Mouse (Mus musculus) thymus, postnatal 25 days (tissue): ENCODE measurements around the gene Cbx4.
"Not testable (repeated sequence)": the region's sequence is repeated elsewhere in the genome, so short reads cannot be mapped to it uniquely, and the experiment has no call there.

Experiments
- DNase-seq: peaks from one replicate; pipeline ENCODE4 v3.0.0; 2022

Cbx4 gene

GRCm38 (mm10) chr11:119109415-119110071 is 23.5 kb upstream of the Cbx4 start:
- DNase-seq, result no peak

- no peak for DNase-seq
Measured at GRCm38 (mm10) chr11:119108573-119109263, 22.7 kb upstream of the Cbx4 start.

- DNase-seq, result peak; percentile 17
Measured at GRCm38 (mm10) chr11:119106289-119106688, 20.3 kb upstream of the Cbx4 start.

DNA sequence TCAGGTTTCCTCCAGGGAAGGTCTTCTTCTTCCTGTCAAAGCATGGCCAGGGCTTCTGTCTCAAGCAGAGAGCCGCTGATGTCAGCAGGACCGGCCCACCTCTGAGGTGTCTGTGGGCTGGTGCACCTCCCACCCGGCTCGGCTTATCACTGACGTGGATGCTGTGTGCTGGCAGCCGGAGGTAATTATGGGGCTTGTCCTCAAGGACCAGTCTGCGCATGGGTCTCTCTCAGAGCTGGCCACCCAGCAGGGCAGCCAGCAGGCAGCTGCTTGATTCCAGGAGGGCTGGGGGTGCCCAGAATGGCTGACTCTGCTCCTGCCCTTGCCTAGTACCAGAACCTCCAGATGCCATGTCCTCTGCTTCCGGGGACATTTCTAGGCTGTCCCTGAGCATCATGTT is 19.7 kb upstream of the Cbx4 start:
- no peak for DNase-seq

- no peak for DNase-seq
Measured at GRCm38 (mm10) chr11:119105071-119105609, 19.1 kb upstream of the Cbx4 start.

DNA sequence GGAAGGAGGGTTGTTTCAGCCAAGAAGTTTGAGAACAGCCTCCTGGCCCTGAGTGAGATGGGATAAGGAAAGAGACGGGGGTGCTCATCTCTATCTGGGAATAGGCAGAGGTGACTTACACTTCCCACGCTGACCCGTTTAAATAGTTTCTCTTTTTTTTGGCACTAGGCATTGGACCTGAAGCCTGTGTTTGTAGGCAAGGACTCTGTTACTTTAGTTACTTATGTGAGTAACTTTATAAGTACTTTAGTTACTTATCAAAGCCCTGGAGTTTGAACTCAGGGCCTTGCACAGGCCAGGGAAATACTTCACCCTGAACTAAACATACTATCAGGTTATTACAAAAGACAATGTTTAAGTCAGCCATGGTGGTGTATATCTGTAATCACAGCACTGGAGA is 18.0 kb upstream of the Cbx4 start:
- no peak for DNase-seq

DNA sequence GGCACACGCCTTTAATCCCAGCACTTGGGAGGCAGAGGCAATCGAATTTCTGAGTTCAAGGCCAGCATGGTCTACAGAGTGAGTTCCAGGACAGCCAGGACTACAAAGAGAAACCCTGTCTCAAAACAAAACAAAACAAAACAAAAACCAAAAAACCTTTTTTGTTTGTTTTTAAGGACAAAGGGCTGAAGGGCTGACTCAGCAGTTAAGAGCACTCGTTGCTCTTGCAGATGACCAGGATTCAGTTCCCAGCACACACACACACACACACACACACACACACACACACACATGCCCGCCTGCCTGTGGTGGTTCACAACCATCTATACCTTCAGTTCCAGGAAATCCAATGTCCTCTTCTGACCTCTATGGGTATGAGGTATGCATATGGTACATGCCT is 14.3 kb upstream of the Cbx4 start:
- DNase-seq, result not testable (repeated sequence)

DNA sequence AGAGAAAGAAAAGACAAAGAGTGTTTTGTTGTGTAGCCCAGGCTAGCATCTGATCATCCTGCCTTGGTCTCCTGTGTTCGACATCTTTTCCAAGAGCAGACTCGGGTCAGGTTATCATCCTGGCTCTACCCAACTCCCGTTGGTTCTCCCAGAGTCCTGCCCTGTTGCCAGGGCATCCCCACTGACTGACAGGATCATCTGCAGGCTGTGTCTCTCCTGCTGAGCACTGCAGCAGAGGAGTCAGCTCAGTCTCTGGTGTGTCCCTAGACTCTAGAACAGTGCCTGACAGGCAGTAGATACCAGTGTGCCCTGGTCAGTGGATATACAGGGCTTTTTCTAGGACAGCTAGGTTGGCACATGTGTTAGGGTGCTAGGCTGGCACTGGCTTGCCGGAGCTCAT is 12.2 kb upstream of the Cbx4 start:
- no peak for DNase-seq

GRCm38 (mm10) chr11:119095441-119095840 is 9.4 kb upstream of the Cbx4 start:
- DNase-seq, result no peak

GRCm38 (mm10) chr11:119093322-119093721 is 7.3 kb upstream of the Cbx4 start:
- no peak for DNase-seq

DNA sequence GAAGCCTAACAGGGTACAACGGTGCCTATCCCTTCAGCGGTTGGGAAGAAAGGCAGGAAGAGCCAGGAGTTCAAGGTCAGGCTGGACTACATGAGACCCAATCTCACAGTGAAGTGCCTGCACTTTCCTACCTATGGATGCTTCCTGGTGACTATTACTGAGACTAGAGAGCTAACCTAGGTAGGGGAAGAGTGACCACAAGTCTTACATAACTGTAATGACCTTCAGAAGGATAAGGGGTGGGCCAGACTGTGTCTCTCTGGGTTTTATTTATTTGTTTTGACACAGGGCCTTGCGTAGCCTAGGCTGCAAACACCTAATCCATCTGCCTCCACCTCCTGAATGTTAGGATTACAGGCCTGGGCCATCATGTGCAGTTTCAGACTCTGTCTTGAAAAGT is 6.3 kb upstream of the Cbx4 start:
- no peak for DNase-seq

- peak; percentile 71 for DNase-seq
Measured at GRCm38 (mm10) chr11:119091598-119091991, 5.6 kb upstream of the Cbx4 start.

GRCm38 (mm10) chr11:119090961-119091597 is 5.1 kb upstream of the Cbx4 start:
- no peak for DNase-seq

GRCm38 (mm10) chr11:119090076-119090960 is 4.3 kb upstream of the Cbx4 start:
- no peak for DNase-seq

DNA sequence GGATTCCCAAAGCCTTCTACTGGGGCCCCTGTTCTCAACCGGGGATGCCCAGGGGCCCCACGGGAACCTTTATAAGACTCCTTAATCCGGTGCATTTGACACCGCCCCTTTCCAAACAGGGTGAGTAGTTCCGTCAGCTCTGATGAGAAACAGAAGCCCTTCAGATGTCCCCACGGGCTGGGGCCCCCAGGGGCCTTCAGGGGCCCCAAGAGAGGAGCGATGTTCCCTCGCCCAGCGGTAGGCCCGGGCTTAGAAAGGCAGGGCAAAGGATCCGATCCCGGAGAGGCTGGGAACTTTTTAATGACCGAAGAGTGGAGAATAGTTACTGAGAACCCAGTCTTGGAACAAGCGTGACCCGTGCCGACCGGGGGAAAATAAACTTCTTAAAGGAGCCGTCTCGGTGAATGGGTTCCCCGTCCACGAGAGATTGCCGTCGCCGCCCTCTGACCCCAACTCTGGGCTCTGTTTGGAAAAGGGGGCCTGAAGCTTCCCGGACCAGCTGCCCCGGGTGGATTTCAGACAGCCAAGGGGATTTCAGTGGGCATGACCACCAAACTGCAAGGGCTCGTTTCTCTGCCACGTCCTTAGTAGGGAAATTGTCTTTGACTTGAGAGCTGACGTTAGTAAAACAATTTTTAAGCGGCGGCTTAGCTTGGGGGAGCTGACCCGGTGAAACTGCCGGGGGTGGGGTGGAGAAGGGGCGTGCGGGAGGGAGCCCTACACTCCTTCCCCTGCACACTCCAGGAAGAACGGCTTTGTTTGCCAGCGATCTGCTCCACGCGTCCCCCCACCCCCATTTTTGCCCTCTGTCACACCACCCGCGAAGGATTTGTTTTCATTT is 3.4 kb upstream of the Cbx4 start:
- peak; percentile 27 for DNase-seq

- peak; percentile 39 for DNase-seq
Measured at GRCm38 (mm10) chr11:119088391-119089234, 2.6 kb upstream of the Cbx4 start.

DNA sequence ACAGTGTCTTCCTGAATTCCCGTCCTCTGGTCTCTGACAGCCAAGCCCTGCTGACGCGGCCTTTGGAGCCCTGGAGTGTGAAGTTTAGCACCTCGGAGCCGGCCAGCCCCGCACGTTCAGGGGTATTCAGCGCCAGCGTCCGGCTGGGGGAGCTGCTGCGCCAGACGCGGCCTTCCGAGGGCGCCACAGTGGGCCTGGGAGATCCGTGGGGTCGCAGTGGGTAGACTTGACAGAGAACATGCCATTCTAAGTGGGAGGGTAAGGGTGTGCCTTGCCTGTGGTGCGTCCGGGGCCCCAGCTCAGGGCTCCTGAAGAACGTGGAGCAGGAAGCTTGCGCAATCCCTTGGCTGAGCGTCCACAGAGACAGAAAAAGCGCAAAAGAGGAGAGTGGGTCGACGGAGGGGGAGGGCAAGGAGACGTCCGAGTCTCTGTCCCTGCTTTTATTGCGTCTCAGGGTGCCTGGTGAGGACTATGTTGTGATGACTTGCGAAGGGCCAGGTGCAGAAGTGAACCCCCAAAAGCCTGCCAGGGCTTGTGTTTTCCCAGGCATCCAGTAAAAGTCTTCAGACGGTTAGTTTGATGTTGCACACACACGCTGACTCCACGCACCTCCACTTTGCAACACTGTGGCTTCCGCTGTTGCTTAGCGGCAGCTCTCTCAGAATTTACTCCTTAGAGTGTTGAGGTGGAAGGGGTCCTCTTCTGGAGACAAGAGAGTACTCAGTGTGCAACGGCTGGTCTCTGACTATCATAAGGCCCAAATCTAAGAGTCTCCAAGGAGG is 1.5 kb upstream of the Cbx4 start:
- DNase-seq, result peak; percentile 50

DNA sequence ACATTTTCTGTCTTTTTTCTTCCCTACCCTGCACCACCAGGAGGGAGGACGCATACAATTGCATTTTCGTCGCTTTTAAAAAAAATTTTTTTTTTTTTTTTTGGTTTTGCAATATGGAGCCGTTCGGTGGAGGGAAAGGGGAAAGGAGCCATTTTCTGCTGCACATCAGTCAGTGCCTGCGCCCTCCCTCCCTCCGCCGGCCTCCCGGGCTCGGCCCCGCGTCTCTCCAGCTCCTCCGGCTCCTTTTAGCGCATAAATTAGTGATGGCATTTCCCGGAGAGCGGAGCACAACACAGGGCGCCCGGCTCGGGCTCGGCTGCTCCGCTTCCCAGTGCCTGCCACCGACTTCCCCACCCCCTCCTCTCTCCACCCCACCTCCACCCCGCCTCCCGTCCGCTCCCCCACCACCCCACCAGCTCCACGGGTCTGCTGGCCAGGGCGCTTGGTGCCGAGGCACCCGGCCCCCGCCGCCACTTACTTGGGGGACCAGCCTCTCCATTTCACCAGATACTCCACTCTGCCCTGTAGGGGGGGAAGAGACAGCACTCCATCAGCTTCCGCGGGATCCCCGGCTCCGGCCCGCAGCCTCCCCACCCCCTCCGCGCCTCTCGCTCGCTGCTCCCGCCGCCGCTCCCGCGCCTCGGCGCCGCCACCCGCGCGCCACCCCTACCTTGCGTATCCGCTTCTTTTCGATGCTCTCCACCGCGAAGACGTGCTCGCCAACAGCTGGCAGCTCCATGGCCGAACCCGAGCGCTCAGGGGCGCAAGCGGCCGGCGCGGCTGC is 550 bp downstream of the Cbx4 start:
- peak; percentile 80 for DNase-seq
